Mouse (Mus musculus): ENCODE results near the gene Crybb2.

GRCm38 (mm10) chr5:113018190-113018589 is 51.7 kb downstream of the Crybb2 start:
- TF ChIP-seq CTCF (IDR thresholded peaks at IDR 0.05; ENCODE audit: extremely low read depth, insufficient read length, insufficient replicate concordance, low read depth, low read length) (no peak), POLR2A (IDR thresholded peaks at IDR 0.05; ENCODE audit: low read depth, low read length) (no peak)
